Mouse (Mus musculus): ENCODE measurements around the gene Zfp683.

The Zfp683 gene

DNA sequence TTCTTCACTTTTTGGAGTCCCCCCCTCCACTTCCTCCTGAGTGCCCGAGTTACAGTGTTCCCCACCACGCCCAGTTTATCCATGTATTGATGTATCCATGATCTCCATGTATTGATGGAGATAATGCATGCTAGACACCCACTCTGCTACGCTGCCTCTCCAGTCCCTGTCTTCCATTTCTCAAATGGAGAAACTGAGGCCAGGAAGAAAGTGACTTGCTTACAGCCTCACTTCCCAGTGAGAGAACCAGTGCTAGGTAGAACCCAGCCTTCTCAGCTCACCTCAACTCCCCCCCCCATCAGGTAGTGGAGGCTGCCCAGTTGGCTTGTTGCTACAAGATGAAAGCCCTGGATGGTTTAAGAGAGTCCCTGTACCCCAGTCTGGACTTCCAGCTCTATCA, at the start of gene Zfp683:
Zfp683 (plus strand) TSS at position 301 of the 400 bp plus-strand sequence.
- DNase-seq (ENCODE audit: low spot score) = no peak

- DNase-seq (ENCODE audit: low spot score) = no peak
Measured at GRCm38 (mm10) chr4:134005581-134006358, 47.9 kb upstream of the Zfp683 start.

DNA sequence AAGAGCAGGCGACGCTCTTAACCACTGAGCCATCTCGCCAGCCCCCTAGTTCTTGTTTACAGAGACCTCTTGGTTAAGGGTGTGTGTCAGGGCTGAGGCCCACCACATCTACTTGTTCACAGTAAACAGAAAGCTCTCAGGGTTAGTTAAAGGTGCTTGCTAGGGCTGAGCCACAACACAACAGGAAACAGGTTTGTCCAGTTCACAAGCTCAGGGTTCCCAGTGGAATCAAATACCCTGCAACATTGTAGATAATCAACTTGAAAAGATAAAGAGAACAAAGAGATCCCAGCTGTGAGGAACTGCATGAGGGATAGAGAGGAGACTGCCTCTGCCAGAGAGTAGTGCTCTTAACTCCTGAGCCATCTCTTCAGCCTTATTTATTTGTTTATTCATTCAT, 46.8 kb upstream of the Zfp683 start:
- DNase-seq (ENCODE audit: low spot score) = no peak

GRCm38 (mm10) chr4:134009709-134010108, 43.9 kb upstream of the Zfp683 start:
- no peak for DNase-seq (ENCODE audit: low spot score)

DNA sequence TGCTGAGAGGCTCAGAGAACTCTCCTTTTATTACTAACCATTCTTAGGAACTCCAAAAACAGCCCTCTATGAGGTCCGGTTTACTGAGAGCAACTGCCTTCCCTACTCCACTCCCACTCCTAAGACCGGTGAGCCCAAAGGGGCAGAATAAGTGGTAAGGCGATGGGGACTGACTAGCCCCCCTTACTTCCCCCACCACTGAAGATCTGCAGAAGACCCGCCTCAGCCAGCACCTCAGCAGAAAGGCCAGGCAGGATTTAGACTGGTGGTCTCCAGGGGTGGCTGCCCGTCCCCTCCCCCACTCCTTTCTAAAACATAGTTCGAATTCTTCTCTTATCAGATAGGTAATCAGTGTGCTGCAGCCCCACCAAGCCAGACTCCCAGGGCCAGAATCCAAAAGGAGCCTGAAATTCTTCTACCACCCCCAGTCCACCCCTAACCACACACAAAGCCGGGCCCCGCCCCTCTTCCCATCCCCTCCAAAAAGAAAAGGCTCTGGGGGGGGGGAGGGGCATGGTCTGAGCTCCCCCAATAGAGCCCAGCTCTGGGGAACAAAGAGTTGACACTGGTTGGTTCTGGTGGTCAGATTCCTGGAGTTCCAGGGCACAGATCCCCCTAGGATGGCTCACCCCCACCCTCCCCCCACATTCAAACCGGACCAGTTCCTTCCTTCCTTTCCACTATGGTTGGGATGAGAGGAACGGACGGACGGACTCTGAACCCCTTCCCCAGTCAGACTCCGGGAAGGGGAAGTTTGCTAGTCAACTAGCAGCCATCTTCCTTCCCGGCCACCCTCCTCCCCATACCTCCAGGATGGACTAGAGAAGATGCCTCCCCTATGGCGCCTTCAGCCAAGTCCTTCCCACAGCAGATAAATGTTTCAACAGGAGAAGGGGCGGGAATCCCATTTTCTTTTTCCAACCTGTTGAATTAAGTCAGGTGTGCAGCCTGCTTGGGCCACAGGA, 41.9 kb upstream of the Zfp683 start:
- DNase-seq (ENCODE audit: low spot score) = no peak

DNA sequence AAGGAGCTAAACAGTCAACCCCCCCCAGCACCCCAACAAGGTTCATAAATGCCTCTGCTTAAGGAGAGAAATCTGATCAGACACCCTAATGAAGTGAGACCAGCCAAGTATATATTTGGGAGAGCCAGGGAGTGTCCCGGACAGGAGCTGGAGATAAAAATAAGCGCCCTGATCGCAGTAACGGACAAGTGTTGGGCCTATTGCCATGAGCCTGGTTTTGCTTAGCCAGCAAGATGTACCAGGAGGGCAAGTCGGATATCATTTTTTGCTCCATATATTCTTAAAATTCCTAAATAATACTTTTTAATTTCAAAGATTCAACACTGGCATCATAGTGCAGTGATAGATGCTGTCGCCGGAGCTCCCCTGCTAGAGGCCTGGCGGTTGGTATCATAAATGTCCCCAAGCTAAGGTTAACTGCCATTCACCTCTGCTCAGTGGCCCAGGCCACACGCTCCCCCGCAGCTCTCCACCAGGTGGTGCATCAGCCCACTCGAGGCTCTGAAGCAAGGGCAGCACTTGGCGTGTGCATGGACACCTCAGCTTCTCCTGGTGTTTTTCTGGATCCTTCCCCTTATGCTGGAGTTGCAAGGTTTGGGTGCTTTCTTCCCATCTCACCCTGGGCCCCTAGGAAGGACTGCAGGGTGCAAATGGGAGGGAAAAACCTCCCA, 40.6 kb upstream of the Zfp683 start:
- DNase-seq (ENCODE audit: low spot score) = no peak

- DNase-seq (ENCODE audit: low spot score) = no peak
Measured at GRCm38 (mm10) chr4:134016208-134016607, 37.4 kb upstream of the Zfp683 start.

- DNase-seq (ENCODE audit: low spot score) = no peak
Measured at GRCm38 (mm10) chr4:134016767-134017166, 36.9 kb upstream of the Zfp683 start.

GRCm38 (mm10) chr4:134017201-134017865, 36.3 kb upstream of the Zfp683 start:
- DNase-seq (ENCODE audit: low spot score) = no peak

DNA sequence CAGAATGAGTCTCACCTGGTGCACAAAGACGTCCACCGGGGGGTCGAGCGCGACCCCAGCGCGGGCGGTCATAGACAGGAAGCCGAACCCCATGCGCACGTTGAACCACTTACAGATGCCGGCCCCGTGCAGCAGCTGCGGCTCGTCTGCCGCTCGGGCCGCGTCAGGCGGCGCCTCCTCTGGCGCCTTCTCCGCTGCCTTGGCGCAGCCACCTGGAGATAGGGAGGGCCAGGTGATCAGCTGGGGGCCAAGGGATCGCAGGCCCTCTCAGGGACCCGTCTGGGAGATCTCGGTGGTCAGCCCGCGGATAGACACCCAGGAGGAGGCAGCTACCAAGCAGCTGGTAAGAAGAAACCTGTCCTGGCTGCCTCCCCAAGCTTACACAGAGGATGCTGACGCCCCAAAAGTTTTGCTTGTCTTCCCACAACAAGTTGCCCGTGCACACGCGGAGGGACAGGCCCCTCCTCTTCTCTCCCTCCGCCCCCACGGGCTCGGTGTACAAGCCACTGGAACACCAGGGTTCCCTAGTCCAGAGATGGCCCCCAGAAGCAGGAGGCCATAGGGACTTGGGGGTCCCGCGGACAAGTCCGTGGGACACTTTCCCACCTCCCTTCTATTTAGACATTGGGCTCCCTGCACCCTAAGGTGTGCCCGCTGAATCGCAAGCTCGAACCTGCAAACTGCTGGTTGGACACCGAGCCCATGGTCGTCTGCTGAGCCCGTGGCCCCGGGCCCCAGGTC, 35.4 kb upstream of the Zfp683 start:
- no peak for DNase-seq (ENCODE audit: low spot score)

DNA sequence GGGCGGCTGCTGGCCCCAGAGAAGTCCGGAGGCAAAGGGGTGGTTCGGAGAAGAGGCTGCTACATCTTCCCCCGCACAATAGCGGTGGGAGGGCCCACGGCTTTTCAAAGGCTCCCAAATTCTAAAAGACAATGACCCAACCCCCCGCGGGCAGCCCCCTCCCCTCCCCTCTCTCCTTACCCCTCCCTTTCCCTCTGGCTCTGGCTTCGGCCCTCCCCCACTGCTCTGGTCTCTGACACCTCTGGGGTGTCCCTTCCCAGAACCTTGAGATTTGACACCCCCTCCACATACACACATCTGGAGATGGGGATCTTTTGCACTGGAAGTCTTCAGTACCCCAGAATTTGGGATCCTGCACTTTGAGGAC, 34.9 kb upstream of the Zfp683 start, which contains the start of gene Lin28a:
Lin28a (minus strand) TSS at position 63 of the 367 bp plus-strand sequence.
- DNase-seq (ENCODE audit: low spot score) = no peak

GRCm38 (mm10) chr4:134019210-134019609, 34.4 kb upstream of the Zfp683 start:
- no peak for DNase-seq (ENCODE audit: low spot score)

GRCm38 (mm10) chr4:134019641-134020351, 33.8 kb upstream of the Zfp683 start:
- DNase-seq (ENCODE audit: low spot score) = no peak

DNA sequence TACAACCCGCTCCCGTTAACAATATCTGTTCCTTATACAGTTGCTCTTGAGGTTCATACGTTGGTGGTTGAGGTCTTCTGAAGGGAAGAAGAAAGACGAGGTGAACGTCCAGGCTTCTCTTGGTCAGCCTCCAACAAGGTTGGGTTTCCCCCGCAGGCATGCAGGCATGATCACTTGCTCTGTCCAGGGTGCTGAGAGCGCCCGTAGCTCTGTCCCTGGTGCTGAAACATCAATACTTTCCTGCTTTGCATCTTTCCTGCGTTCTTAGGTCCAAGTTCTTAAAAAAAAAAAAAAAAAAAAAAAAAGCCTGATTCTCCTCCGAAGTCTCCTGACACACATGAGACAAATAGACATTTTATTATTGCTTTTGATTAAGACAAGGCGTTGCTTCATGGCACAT, 33.0 kb upstream of the Zfp683 start:
- DNase-seq (ENCODE audit: low spot score) = peak; percentile 33

- DNase-seq (ENCODE audit: low spot score) = no peak
Measured at GRCm38 (mm10) chr4:134025802-134026201, 27.8 kb upstream of the Zfp683 start.

GRCm38 (mm10) chr4:134035953-134036352, 17.7 kb upstream of the Zfp683 start:
- peak; percentile 84 for DNase-seq (ENCODE audit: low spot score)

DNA sequence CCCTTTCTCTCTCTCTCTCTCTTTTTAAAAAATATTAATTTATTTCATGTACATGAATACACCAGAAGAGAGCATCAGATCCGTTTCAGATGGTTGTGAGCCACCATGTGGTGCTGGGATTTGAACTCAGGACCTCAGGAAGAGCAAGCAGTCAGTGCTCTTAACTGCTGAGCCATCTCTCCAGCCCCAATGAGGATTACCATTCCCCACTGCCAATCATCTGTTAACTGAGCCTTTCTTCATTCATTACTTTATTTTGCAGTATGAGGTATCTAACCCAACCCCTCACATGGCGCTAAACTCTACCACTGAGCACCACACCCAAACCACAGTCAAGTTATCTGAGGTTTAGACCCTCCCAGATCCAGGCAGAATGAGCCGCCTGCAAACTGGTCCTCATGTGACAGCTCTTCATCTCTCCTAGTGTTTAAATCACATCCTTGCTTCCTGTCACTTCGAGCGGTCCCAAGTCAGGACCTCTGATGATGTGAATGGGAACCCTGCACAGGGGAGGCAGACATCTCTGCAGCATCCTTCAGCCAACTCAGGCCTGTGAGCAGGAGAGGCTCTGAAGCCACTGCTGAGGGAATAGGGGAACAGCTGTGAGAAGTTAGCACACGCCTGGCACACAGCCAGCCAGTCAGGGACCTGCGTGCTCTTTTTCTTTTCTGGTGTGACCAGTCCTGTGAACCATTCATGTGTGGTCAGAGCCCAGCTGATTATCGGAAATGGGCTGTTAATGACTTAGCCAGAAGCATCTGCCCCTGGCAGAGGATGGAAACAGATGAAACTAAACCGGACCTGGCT, 12.1 kb upstream of the Zfp683 start:
- DNase-seq (ENCODE audit: low spot score) = peak; percentile 24

DNA sequence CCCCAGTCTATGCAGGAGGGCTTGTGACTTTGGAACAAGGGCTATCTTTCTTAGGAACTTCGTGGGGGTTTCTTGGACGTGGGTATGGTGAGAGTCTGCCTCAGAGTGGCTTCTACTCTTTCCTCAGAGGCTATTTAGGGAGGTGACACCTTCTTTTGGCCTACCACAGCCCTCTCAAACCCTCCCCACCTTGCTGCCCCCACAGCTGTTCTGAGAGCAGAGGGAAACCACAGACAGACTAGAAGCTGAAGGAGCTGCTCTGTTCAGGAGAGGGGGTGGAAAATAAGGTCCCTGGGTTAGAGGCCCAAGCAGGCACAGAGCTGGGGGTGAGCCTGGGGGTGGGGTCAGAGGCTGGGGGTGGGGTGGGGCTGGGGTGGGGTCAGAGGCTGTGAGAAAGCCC, 10.6 kb upstream of the Zfp683 start:
- no peak for DNase-seq (ENCODE audit: low spot score)

- no peak for DNase-seq (ENCODE audit: low spot score)
Measured at GRCm38 (mm10) chr4:134047648-134048047, 6.0 kb upstream of the Zfp683 start.

- DNase-seq (ENCODE audit: low spot score) = no peak
Measured at GRCm38 (mm10) chr4:134051912-134052311, 1.7 kb upstream of the Zfp683 start.
